Mouse (Mus musculus): Measurements from ENCODE around the gene Cs.

Cs gene

GRCm38 (mm10) chr10:128376455-128377211 lies 39.1 kb downstream of the Cs start, which contains the start of gene Ankrd52:
TSS of gene Ankrd52 (plus strand) at chr10:128377115.
- peak; percentile 80 for DNase-seq (ENCODE audit: low spot score)

GRCm38 (mm10) chr10:128377222-128377939 lies 39.8 kb downstream of the Cs start:
- peak; percentile 38 for DNase-seq (ENCODE audit: low spot score)

GRCm38 (mm10) chr10:128377940-128378448 lies 40.5 kb downstream of the Cs start:
- no peak for DNase-seq (ENCODE audit: low spot score)

GRCm38 (mm10) chr10:128378462-128378861 lies 40.9 kb downstream of the Cs start:
- no peak for DNase-seq (ENCODE audit: low spot score)

- no peak for DNase-seq (ENCODE audit: low spot score)
These were observed 41.7 kb downstream of the Cs start for GRCm38 (mm10) chr10:128379260-128379659.

GRCm38 (mm10) chr10:128380565-128380964 lies 43.0 kb downstream of the Cs start:
- DNase-seq (ENCODE audit: low spot score) = no peak

GRCm38 (mm10) chr10:128382482-128382881 lies 44.9 kb downstream of the Cs start:
- DNase-seq (ENCODE audit: low spot score) = no peak

GRCm38 (mm10) chr10:128385902-128386301 lies 48.4 kb downstream of the Cs start:
- DNase-seq (ENCODE audit: low spot score) = no peak

GRCm38 (mm10) chr10:128388941-128389340 lies 51.4 kb downstream of the Cs start:
- DNase-seq (ENCODE audit: low spot score) = no peak

- no peak for DNase-seq (ENCODE audit: low spot score)
These were observed 52.0 kb downstream of the Cs start for GRCm38 (mm10) chr10:128389570-128389969.

GRCm38 (mm10) chr10:128390366-128390765 lies 52.8 kb downstream of the Cs start:
- no peak for DNase-seq (ENCODE audit: low spot score)

GRCm38 (mm10) chr10:128391850-128392249 lies 54.3 kb downstream of the Cs start:
- no peak for DNase-seq (ENCODE audit: low spot score)

GRCm38 (mm10) chr10:128396017-128396673 lies 58.6 kb downstream of the Cs start:
- no peak for DNase-seq (ENCODE audit: low spot score)

- no peak for DNase-seq (ENCODE audit: low spot score)
These were observed 59.3 kb downstream of the Cs start for GRCm38 (mm10) chr10:128396716-128397264.

GRCm38 (mm10) chr10:128397466-128397865 lies 59.9 kb downstream of the Cs start:
- no peak for DNase-seq (ENCODE audit: low spot score)

- DNase-seq (ENCODE audit: low spot score) = no peak
These were observed 62.8 kb downstream of the Cs start for GRCm38 (mm10) chr10:128400338-128400737.

GRCm38 (mm10) chr10:128401056-128401455 lies 63.5 kb downstream of the Cs start, which contains the start of gene Slc39a5:
TSS of gene Slc39a5 (minus strand) at chr10:128401229.
- DNase-seq (ENCODE audit: low spot score) = no peak

GRCm38 (mm10) chr10:128401638-128402037 lies 64.1 kb downstream of the Cs start:
- no peak for DNase-seq (ENCODE audit: low spot score)

- DNase-seq (ENCODE audit: low spot score) = no peak
These were observed 66.4 kb downstream of the Cs start for GRCm38 (mm10) chr10:128403931-128404330.

GRCm38 (mm10) chr10:128408591-128409535 lies 71.3 kb downstream of the Cs start:
- no peak for DNase-seq (ENCODE audit: low spot score)
